Mouse (Mus musculus) C2C12 (cell line): Measurements from ENCODE around the gene Haspin. TPM values are rescaled to one million over a fixed set of nuclear protein-coding genes. Genes with fewer than 3 reads are reported as not detected.

Experiments used
- H3K27me3 ChIP-seq: one replicate; pipeline ENCODE4 v1.6.1; 2011; ENCODE audit not compliant: control insufficient read depth, insufficient read depth, insufficient read length
- H3K36me3 ChIP-seq: one replicate; pipeline ENCODE4 v1.6.1; 2011; ENCODE audit not compliant: control insufficient read depth, insufficient read depth
- H3K4me3 ChIP-seq: one replicate; pipeline ENCODE4 v1.5.1; 2011; ENCODE audit warnings: mild to moderate bottlenecking, control low read depth; ENCODE audit not compliant: poor library complexity, insufficient read depth, severe bottlenecking
- H3K79me2 ChIP-seq: one replicate; pipeline ENCODE4 v1.6.1; 2011; ENCODE audit not compliant: control insufficient read depth, insufficient read depth
- H3K79me3 ChIP-seq: one replicate; pipeline ENCODE4 v1.6.1; 2011; ENCODE audit warnings: low read depth, control low read depth
- H3ac ChIP-seq: one replicate; pipeline ENCODE3; 2011; ENCODE audit warnings: low read depth; ENCODE audit not compliant: control insufficient read depth, insufficient read length
- CEBPB ChIP-seq: IDR thresholded peaks from one replicate; pipeline ENCODE4 v1.6.1; 2011; ENCODE audit warnings: low read depth, mild to moderate bottlenecking, control low read depth, moderate library complexity
- CTCF ChIP-seq: IDR thresholded peaks from one replicate; pipeline ENCODE4 v1.5.1; 2011; ENCODE audit not compliant: control insufficient read depth, insufficient read depth, insufficient read length
- FOSL1 ChIP-seq: IDR thresholded peaks from one replicate; pipeline ENCODE4 v1.8.0; 2011; ENCODE audit warnings: mild to moderate bottlenecking, low read length; ENCODE audit not compliant: poor library complexity, insufficient read depth, severe bottlenecking
- MAX ChIP-seq: IDR thresholded peaks from one replicate; pipeline ENCODE4 v1.6.1; 2011; ENCODE audit warnings: mild to moderate bottlenecking, control low read depth
- MYOD1 ChIP-seq: IDR thresholded peaks from one replicate; pipeline ENCODE4 v1.6.1; 2011; ENCODE audit warnings: low read depth; ENCODE audit not compliant: control insufficient read depth, insufficient read length
- MYOG ChIP-seq: IDR thresholded peaks from one replicate; pipeline ENCODE4 v1.6.1; 2011; ENCODE audit not compliant: control insufficient read depth, insufficient read length; ENCODE audit errors: extremely low read depth
- USF1 ChIP-seq: IDR thresholded peaks from one replicate; pipeline ENCODE4 v1.6.1; 2011; ENCODE audit warnings: low read depth, mild to moderate bottlenecking, control low read depth, moderate library complexity
- polyA plus RNA-seq: library from polyadenylated mRNA; unstranded; fragments of >200 nt; fragmentation: generic; extraction: Trizol; gene quantifications from one replicate; pipeline ENCODE4 v1.2.1, GENCODE M21; 2012; ENCODE audit warnings: missing spikeins

Haspin gene
- polyA plus RNA-seq, 1 experiment, result 9.4 TPM

- Histone ChIP-seq H3K79me3 (peaks cover 60% of the 10 kb centered on the region), H3K4me3 (no peak overlapping the region), H3K36me3 (peaks cover 42% of the 10 kb centered on the region), H3K27me3 (no peaks in the 10 kb centered on the region), H3K79me2 (peaks cover 80% of the 10 kb centered on the region), H3ac (no peak overlapping the region)
- TF ChIP-seq FOSL1, result no peak
- TF ChIP-seq CEBPB, result no peak
- no peak for TF ChIP-seq CTCF
- TF ChIP-seq MYOD1, result no peak
- TF ChIP-seq USF1, result no peak
- no peak for TF ChIP-seq MAX
- TF ChIP-seq MYOG, result no peak
Measured at GRCm38 (mm10) chr11:73134222-73134621, 3.9 kb downstream of the Haspin start.

DNA sequence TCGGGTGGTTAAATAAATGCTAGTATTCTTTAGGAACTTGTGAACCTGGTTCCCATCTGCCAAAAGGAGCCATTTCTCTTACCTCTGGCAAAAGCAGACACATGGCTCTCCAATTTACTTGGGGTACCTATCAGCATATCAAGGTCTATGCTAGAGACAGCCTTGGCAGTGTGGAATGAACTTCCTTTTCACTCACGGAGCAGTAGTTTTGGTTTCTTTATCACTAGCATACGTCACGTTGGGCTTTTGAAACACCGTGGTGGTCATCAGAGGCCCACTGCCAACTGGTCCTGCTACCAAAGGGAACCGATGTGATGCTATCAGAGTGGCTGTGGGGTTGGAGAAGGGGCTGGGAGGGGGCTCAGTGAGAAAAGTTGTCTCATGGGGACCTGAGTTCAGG, 5.1 kb downstream of the Haspin start:
- H3K4me3 ChIP-seq, result no peak overlapping the region
- H3K27me3 ChIP-seq, result no peaks in the 10 kb centered on the region
- TF ChIP-seq MYOG, result no peak
- no peak for TF ChIP-seq MYOD1
- no peak for TF ChIP-seq CEBPB
- no peak for TF ChIP-seq CTCF
- TF ChIP-seq USF1, result no peak
- no peak for TF ChIP-seq MAX
- no peak for TF ChIP-seq FOSL1
- H3K79me3 ChIP-seq, result peaks cover 62% of the 10 kb centered on the region
- H3K79me2 ChIP-seq, result peaks cover 78% of the 10 kb centered on the region
- no peak overlapping the region for H3ac ChIP-seq
- peaks cover 42% of the 10 kb centered on the region for H3K36me3 ChIP-seq

GRCm38 (mm10) chr11:73131020-73131419, 7.1 kb downstream of the Haspin start:
- Histone ChIP-seq H3K27me3 (no peaks in the 10 kb centered on the region), H3K4me3 (no peak overlapping the region), H3ac (no peak overlapping the region), H3K36me3 (peaks cover 38% of the 10 kb centered on the region), H3K79me3 (peaks cover 45% of the 10 kb centered on the region), H3K79me2 (peaks cover 58% of the 10 kb centered on the region)
- TF ChIP-seq USF1, result no peak
- TF ChIP-seq MYOD1, result no peak
- no peak for TF ChIP-seq MAX
- no peak for TF ChIP-seq CTCF
- no peak for TF ChIP-seq CEBPB
- TF ChIP-seq FOSL1, result no peak
- TF ChIP-seq MYOG, result no peak

DNA sequence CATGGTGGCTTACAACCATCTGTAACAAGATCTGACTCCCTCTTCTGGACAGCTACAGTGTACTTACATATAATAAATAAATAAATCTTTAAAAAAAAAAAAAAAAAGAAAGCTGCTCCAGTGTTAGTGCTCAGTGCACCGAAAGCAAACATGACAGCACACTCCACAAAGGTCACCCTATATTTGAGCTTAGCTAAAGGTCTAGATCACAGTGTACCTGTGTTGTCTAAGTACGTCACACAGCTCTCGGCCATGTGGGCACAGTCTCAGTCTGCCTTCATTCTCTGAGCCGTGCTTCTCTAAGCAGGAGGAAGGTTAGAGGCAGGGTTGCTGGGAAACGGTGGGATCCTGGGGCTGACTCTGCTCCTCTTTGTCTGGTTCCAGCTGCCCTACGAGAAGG, 11.6 kb downstream of the Haspin start:
- Histone ChIP-seq H3K79me2 (peaks cover 15% of the 10 kb centered on the region), H3K27me3 (no peaks in the 10 kb centered on the region), H3K4me3 (no peak overlapping the region), H3ac (no peak overlapping the region), H3K79me3 (peaks cover 10% of the 10 kb centered on the region), H3K36me3 (peaks cover under 1% of the 10 kb centered on the region)
- TF ChIP-seq MYOD1, result no peak
- no peak for TF ChIP-seq CTCF
- TF ChIP-seq FOSL1, result no peak
- TF ChIP-seq MAX, result no peak
- no peak for TF ChIP-seq USF1
- no peak for TF ChIP-seq CEBPB
- no peak for TF ChIP-seq MYOG

GRCm38 (mm10) chr11:73111414-73111813, 26.7 kb downstream of the Haspin start:
- H3K79me3 ChIP-seq, result no peaks in the 10 kb centered on the region
- no peaks in the 10 kb centered on the region for H3K79me2 ChIP-seq
- H3K36me3 ChIP-seq, result no peaks in the 10 kb centered on the region
- no peak overlapping the region for H3ac ChIP-seq
- no peak for TF ChIP-seq CTCF
- TF ChIP-seq MAX, result no peak
- no peak for TF ChIP-seq CEBPB
- no peak for TF ChIP-seq MYOD1
- TF ChIP-seq FOSL1, result no peak
- no peak for TF ChIP-seq USF1
- TF ChIP-seq MYOG, result no peak
- H3K27me3 ChIP-seq, result no peaks in the 10 kb centered on the region
- H3K4me3 ChIP-seq, result no peak overlapping the region

DNA sequence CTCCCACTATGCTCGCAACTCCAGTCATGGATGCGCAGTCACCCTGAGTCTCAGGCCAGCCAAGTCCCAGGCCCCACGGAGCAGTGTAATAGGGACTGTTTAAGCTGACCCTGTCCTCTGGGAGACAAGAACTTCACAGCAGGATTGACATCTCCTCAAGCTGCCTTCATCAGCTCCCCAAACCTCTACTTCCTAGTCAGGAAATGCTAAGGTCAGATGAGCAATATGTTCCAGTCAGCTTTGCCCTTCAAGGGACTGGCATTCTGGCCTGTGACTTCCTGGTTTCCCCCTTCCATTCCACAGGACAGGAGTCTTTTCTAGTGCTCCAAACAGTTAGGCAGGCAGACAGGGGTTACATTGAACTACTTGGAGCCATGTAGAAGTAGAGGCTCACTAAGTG, 28.2 kb downstream of the Haspin start:
- Histone ChIP-seq H3K79me3 (no peaks in the 10 kb centered on the region), H3K36me3 (no peaks in the 10 kb centered on the region), H3K79me2 (no peaks in the 10 kb centered on the region), H3K27me3 (no peaks in the 10 kb centered on the region), H3ac (no peak overlapping the region), H3K4me3 (no peak overlapping the region)
- TF ChIP-seq MYOD1, result no peak
- no peak for TF ChIP-seq CEBPB
- no peak for TF ChIP-seq MYOG
- TF ChIP-seq MAX, result no peak
- TF ChIP-seq FOSL1, result no peak
- TF ChIP-seq CTCF, result no peak
- no peak for TF ChIP-seq USF1
